Mouse (Mus musculus): ENCODE measurements around the gene Gm17349.

Gene Gm17349

DNA sequence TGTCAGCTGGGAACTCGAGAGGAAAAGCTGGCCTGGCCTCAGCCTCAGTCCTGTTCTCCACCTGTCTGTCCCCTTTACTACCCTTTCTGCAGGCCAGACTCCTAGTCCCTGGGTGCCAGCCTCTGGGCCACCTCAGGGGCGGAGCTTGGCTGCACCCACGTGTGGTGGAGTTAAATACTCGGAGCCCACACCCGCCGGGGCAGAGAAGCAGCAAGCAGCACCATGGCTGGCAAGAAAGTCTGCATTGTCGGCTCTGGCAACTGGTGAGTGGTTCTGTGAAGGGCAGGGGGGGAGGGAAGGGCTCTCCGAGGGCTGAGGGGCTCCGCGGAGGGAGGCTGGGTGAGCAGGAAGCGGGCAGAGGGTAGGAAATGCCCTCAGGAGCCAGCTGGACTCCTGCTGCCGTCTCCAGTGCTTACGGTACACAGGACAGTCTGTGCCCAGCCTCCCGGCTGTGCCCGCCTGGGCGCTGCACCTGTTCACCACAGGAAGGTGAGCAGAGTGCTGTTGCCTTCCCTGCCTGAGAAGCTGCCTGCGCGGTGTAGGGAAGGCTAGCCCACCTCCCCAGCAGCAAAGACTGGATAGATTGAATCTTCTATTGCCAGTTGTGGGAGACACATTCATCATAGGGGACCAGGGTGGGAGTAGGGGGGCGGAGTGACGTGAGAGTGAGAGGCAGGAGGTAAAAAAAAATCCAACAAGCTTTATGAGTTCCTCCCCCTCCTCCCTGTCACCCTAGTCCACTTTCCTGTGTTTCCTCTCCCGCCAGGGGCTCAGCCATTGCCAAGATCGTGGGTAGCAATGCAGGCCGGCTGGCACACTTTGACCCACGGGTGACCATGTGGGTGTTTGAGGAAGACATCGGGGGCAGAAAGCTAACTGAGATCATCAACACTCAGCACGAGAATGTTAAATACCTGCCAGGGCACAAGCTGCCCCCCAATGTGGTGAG lies 12.4 kb upstream of the Gm17349 start, which contains the start of gene Gpd1:
Gene Gpd1 (plus strand): TSS at position 130 of the 949 bp plus-strand sequence.
- peak in 1 of 2 experiments; percentile 50 for DNase-seq (ENCODE audit: low spot score in 2 of 2)

DNA sequence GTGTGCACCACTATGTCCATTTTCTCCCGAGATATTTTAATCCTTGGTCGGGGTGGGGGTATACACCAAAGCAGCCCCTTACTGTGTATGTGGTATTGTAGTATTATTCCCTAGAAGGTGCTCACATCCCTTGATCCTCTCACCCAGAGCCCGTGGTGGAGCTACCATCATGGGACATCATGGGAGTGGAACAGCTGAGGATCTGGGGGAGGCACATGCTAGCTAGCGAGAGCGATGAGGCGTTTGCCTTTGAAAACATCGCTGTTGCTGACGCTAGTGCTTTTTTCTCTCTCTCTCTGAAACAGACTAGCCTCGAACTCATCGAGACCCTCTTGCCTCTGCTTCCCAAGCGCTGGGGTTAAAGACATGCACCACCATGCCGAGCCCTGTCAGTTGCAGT lies 11.5 kb upstream of the Gm17349 start:
- DNase-seq (ENCODE audit: low spot score in 2 of 2), result no peak

DNA sequence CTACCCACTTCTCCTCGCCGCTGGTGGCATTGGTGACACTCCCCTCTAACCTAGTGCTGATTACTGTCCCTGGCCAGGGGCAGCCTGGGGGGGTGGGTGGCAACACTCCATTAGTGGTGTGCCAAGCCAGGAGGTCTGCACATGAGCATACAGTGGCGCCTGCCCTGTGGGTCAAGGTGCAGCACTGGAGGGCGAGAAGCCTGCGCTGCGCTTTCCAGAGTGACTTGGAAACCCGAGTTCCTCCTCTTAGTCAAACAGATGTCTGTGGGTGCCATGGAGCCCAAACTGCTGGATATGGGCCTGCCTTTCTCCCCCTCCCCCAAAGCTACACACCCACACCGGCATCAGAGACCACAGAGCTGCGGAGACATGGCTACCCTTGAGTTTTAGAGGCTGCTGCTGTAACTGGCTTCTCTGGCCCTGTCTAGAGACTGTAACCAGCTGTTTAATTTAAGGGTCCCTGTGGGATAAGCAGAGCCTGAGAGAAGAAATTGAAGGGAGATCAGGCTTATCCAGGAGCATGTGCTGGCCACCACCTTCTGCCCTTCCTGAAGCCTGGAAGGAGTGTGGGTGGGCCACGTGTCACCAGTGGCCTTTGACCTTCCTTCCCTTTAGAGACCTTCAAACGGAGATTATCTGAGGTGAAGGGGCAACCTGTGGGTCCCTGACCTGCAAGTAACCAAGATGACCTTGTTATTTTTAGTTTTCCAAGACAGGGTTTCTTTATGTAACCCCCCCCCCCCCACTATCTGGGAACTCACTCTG lies 10.9 kb upstream of the Gm17349 start:
- DNase-seq (ENCODE audit: low spot score in 2 of 2), result peak in 1 of 2 experiments; percentile 33

DNA sequence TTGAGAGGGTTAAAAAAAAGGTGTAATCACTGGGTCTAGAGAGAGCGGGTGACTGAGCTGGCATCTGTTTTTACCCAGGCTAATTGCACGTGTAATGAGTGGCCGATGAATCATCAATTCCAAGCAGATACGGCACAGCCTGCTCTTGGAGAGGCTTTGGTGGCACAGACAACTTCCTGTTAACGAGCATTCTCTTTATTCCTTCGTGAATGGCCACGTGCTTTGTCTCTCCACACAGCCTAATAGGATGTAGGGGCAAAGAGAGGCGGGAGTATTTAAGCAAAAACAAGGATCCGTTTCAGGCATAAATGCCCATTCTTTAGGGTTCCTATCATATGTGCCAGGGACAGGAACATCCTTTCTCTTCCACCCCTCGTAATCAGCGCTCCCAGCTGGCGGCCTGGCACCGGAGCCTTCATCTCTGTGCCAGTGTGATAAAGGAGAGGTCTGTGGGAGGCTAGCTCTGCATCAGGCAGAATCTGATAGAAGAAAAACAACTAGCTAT lies 10.1 kb upstream of the Gm17349 start:
- peak; percentile 50 to 79 for DNase-seq (ENCODE audit: low spot score in 2 of 2)

DNA sequence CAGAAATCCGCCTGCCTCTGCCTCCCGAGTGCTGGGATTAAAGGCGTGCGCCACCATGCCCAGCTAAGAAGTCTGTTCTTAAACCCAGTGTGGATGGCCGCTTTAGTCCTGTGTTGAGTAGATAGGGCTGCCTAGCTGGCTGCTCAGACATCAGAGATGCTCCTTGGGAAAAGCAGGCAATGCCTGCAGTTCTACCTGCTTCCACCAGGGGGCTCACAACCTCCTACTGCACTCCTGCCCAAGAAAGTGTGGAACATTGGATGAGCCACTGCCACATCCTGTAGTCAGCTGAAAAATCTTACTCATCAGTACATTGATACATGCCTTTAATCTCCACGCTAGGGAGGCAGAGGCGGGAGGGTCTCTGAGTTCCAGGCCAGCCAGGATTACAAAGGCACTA lies 9.6 kb upstream of the Gm17349 start:
- DNase-seq (ENCODE audit: low spot score in 2 of 2), result peak; percentile 82 to 88

DNA sequence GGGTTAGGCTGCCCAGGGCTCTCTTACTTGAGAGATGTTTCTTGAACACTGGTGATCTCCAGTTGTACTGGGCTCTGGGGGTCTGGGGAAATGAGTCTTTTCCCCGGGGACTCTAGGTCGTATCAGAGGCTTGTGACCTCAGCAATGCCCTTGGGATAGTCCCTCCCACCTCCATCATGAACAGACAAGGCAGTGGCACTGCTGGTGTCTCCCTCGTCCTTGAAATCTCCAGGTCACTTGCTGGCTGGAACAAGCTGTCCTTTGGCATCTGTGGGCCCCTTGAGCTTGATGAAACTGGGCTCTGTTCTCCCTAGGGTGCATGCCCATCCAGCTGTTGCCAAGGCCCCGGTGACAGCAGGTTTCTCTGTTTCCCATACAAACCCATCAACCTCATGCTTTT lies 8.9 kb upstream of the Gm17349 start:
- no peak for DNase-seq (ENCODE audit: low spot score in 2 of 2)

DNA sequence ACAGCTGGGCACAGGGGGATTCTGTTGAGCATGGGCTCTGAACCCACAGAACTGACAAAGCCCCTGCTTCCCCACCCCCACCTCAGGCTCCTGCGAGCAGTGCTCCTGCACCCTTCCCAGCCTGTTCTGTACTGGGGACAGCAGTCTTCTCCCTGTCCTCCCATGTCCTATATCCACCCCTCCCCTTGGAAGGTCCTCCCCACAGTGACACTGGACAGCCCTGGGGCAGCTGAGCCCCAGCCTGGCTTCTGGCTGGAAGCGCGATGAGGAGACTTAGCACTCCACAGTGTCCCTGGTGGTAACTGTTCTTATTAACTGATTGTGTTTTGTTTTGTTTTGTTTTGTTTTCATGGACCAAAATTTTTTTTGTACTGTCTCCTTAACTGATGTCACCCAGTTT lies 8.3 kb upstream of the Gm17349 start:
- no peak for DNase-seq (ENCODE audit: low spot score in 2 of 2)

DNA sequence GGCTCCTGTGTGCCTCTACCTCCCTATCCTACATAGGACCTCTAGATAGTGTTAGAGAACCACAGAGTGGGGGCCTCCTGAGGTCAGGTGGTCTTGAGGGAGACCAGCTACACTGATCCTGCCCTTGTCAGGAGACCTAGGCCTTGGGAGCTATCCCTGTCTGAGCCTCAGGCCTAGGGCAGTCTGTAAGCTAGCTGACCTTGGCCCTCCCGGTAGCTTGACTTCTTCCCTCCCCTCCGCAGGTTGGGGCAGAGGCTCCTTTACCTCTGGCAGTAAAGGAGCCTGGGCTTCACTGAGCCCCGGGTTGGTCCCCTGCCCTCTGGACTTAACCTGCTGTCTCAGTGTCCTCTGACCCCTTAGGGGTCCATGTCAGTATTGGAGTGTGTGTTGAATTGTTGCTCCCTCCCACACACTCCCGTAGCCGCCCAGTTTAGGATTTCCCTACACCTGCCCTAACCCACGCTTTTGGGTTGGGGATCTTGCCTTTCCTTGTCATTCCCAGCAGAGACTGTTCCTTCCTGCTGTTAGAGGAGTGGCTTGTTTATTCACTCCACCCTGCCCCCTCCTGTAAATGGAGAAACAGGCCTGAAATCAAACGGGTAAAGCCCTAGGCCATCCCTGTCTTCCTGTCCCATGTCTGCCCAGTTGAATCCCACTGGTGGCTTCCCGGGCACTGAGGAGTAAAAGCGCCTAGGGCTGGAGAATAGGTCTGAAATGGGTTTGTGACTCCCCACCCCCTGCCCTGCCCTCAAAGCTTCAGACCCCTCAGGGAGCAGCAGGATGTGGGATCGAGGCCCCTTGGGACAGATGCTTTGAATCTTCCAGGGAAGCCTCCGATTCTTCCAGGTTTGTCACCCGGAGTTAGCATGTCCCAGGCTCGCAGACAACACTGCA lies 7.6 kb upstream of the Gm17349 start:
- DNase-seq (ENCODE audit: low spot score in 2 of 2), result no peak

DNA sequence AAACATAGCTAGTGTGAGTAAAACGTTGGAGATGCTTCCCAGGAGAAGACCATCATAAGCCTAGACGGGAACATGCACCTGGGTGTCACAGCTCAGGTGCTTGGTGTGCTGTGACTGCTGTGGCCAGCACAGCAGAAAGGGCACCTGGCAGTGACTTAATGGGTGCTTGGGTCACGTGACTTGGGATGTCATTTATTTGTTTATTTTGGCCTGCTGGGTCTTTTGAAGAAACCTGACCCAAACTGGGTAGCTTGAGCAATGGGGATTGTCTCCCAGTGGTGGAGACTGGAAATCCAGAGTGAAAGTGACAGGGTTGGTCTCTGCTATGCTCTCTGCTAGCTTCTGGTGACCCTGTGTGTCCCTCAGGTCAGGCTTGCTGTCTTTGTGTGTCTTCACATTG lies 6.2 kb upstream of the Gm17349 start:
- no peak for DNase-seq (ENCODE audit: low spot score in 2 of 2)

DNA sequence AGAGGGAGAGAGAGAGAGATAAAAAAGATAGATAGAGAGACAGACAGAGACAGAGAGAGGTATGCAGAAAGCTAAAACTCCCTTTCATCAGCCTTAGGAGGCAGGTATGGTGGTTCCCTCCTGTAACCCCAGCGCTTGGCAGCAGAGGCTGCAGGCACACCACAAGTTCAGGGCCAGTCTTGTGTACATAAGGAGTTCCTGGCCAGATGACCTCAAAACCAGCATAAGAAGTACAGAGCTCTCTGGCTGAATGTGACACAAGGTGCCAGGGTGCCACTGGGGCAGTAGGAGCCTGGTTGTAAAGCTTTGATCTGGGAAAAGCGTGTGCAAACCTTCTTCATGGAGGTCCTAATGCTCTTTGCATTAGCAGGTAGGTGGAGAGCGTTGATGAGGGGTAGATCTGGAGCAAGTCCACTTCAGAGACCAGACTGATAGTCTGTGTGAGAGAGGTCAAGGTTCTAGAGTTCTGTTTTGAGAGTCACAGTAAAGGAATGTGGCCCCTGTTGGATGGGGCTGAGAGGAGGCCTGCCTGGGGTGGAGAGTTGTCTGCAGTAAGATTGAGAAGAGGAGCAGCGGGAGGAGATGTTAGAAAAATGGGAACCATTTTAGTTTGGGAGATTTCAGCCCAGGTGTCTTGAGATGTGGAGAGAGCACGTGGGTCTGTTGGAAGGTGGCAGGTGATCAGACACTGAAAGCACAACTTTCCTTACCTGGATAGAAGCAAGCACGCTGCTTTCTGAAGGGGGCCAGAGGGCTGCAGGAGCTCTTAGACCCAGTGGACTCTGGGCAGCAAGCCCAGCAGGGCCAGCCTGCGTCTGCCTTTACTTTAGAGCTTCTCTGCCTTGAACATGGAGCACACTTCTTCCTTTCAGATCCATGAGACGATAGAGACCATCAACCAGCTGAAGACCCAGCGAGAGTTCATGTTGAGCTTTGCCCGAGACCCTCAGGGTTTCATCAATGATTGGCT lies 5.2 kb upstream of the Gm17349 start:
- DNase-seq (ENCODE audit: low spot score in 2 of 2), result no peak

DNA sequence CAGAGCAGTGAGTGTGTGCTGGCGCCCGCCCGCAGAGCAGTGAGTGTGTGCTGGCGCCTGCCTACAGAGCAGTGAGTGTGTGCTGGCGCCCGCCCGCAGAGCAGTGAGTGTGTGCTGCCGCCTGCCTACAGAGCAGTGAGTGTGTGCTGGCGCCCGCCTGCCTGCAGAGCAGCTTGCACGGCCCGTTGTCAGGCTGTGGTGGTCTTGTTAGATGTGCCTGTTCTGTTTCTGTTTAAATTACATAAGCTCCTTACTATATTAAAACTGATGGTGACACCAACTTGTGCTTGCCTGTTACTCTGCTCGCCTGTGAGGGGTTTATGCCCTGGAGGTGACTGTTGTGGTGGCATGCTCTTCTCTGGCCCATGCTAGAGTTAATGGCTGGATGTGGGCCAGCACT lies 2.9 kb upstream of the Gm17349 start:
- DNase-seq (ENCODE audit: low spot score in 2 of 2), result no peak

DNA sequence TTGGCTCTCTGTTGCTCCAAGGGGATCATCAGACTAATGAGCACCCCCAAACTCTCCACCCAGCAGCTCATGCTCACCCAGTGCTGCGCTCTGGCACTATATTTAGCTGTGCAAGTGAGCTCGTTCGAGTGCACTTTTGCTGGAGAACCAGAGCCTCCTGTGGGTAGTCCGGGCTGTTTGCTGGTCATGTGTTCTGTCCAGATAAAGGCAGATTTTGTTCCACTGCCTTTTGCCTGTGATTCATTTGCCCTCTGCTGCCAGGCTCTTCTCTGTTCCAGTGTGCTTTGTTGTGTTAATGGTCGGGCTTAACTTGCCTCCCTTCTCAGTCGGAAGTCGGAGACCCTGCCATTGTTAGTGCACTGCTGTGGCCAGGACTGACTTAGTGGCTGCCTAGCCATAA lies 409 bp downstream of the Gm17349 start:
- DNase-seq (ENCODE audit: low spot score in 2 of 2), result no peak

DNA sequence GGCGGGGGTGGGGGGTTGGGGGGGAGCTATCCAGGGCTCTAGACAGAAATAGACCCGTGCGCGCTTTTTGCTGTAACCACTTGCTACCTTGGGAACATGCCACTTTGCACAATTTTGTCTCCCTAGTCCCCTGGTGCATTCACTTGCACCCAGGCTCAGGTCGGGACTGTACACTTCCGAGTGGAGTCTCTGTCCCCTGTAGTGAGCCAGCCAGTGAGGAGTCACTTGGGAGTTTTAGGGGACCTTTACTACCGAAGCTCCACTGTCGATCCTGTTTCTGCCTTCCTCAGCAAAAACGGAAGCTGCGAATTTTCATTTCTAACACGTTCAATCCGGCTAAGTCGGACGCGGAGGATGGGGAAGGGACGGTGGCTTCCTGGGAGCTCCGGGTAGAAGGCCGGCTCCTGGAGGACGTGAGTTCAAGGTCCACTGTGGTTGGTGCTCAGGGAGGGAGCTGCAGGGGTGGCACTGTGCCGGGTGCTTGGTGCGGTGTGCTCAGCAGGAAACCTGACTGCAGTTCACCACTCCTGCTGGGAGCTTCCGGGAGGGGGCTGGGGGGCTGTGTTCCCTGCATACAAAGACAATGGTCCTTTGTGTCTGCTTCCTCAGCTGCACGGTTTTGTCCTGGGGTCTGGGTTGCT lies 1.1 kb downstream of the Gm17349 start:
- no peak for DNase-seq (ENCODE audit: low spot score in 2 of 2)

DNA sequence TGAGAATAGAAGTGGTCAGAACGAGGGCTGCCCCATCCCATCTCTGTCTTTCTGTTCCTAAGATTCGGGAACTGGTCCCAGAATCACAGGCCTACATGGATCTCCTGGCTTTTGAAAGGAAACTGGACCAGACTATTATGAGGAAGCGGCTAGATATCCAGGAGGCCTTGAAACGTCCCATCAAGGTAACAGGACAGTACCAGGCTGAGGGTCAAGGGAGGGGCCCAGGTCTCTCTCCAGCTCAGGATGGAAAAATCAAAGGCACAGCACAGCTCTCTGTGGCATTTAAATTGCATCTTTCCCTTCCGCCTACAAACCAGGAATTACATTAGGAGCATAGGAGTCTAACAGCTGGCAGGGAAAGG lies 1.6 kb downstream of the Gm17349 start:
- no peak for DNase-seq (ENCODE audit: low spot score in 2 of 2)

DNA sequence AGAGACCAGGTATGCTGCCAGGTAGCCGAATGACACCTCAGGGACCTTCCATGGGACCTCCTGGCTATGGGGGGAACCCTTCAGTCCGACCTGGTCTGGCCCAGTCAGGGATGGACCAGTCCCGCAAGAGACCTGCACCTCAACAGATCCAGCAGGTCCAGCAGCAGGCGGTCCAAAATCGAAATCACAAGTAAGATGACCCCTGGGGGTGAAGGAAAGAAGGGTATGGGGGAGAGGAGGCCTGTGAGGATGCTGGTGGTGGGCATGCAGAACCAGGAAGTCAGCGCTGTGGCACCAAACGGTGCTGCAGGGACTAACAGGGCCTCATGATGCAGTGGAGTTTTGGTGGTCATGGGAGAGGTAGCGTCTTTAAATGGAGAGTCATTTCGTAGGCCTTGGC lies 2.2 kb downstream of the Gm17349 start:
- DNase-seq (ENCODE audit: low spot score in 2 of 2), result peak in 1 of 2 experiments; percentile 8

DNA sequence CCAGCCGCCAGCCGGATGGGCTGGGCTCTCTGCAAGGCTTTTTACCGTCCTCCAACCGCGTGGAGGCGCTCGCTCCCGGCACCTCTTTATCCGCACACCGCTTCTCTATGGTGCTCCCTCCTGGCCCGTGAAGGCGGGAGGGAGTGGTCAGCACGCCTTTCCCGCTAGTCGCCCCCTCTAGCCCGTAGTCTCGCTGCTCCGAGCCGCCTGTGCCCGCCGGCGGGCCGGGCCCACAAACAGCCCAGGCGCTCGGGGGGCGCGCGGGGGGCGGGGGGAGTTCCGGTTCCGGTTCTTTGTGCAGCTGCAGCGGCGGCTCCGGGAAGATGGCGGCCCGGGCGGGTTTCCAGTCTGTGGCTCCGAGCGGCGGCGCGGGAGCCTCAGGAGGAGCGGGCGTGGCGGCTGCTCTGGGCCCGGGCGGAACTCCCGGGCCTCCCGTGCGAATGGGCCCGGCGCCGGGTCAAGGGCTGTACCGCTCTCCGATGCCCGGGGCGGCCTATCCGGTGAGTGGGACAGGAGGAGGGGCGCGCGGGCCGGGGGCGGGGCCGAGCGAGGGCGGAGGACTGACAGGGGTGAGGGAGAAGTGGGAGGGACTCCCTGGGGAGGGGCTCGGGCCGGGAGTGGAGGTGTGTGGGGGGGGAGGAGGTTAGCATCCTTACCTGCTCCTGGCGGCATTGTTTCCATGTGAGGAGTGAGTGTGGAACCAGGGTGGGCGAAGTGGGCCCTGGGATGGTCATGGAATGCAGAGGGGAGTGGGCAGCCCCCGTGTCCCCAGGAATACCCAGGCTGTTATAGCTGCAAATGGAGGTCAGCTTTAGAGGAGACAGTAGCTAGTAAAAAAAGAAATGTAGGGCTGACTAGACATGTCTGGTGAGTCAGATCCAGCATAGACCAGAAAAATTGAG lies 3.0 kb downstream of the Gm17349 start, which contains the start of gene Smarcd1:
Gene Smarcd1 (plus strand): TSS at position 131 of the 902 bp plus-strand sequence.
- peak; percentile 97 to 98 for DNase-seq (ENCODE audit: low spot score in 2 of 2)

DNA sequence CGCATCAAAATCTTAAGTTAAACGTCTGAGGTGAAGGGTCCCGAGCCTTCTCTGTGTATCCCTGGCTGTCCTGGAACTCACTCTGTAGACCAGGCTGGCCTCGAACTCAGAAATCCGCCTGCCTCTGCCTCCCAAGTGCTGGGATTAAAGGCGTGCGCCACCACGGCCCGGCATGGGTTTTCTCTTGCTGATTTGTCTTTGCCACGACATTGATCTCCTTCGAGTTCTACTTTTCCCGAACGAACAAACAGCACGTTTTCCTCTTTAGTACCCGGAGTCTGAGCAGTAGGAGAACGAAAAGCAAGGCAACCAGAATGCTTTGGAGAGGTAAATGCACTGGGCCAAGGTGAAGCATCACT lies 3.7 kb downstream of the Gm17349 start:
- peak in 1 of 2 experiments; percentile 25 for DNase-seq (ENCODE audit: low spot score in 2 of 2)

DNA sequence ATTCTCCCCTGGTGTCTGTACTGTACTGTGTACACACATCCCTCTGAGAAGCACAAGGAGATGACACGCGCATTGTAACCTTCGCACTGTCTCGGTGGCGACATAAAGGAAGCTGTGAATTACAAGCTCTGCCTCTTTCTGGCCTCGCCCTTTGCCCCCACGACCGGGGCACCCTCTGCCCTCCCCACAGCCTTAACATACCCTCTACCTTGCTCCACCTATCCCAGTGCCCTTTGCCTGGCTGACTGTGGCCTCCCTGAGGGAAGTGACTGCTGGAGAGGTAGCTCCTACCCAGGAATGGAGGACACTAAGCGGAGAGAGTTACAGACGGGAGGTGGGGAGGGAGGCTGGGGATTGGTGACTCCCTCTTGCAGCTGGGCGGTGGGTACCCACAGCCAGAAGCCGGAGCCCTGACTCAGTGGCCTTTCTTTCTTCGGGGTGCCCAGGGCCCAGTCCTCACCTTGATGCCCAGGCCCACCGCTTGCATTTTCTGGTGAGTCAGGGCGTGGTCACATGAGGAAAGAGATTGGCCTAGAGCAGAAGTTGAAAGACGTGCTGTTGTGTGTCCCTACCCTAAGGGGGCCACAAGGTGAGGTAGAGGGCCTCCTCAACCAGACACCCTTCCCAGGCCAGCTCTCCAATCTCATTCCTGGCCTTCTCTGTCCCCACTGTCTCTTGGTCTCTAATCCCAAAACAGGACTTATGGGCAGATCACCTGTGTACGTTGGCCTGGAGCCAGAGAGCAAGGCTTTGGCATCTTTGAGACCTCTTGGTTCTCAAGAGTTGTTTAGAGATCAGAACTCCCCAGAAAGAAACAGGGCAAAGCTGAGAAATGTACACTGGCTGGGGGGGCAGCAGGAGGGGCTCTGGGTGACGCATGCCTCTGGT lies 4.8 kb downstream of the Gm17349 start:
- peak in 1 of 2 experiments; percentile 4 for DNase-seq (ENCODE audit: low spot score in 2 of 2)
